Mouse (Mus musculus) testis, adult 2 months (tissue): ENCODE results near the gene Ankrd12. TPM values are rescaled to one million over a fixed set of nuclear protein-coding genes. Genes with fewer than 3 reads are reported as not detected.
A peak's percentile ranks its signal among the peaks of the same experiment; 100 is the strongest.

Experiments used
- H3K27ac ChIP-seq: fragments of 200-500 bp; 2 replicates; pipeline ENCODE4 v1.5.1; 2012; ENCODE audit warnings: low read depth, low read length; ENCODE audit not compliant: control insufficient read depth, insufficient read depth
- H3K27me3 ChIP-seq: fragments of 200-500 bp; 2 replicates; pipeline ENCODE4 v1.6.1; 2012; ENCODE audit warnings: mild to moderate bottlenecking, low read length, moderate library complexity; ENCODE audit not compliant: control insufficient read depth, insufficient read depth
- H3K36me3 ChIP-seq: fragments of 200-500 bp; 2 replicates; pipeline ENCODE4 v1.6.1; 2012; ENCODE audit warnings: mild to moderate bottlenecking, low read length; ENCODE audit not compliant: control insufficient read depth, insufficient read depth
- H3K4me1 ChIP-seq: fragments of 200-500 bp; 2 replicates; pipeline ENCODE4 v1.6.1; 2012; ENCODE audit warnings: low read length; ENCODE audit not compliant: control insufficient read depth, insufficient read depth
- H3K4me3 ChIP-seq: fragments of 200-500 bp; 2 replicates; pipeline ENCODE4 v1.5.1; 2012; ENCODE audit warnings: low read depth, mild to moderate bottlenecking, low read length, moderate library complexity, mixed read lengths; ENCODE audit not compliant: control insufficient read depth
- CTCF ChIP-seq: fragments of 200-500 bp; IDR thresholded peaks from 2 replicates; pipeline ENCODE4 v1.5.1; 2012; ENCODE audit warnings: low read depth, mild to moderate bottlenecking, inconsistent platforms, low read length, moderate library complexity; ENCODE audit not compliant: control insufficient read depth, insufficient read depth, insufficient replicate concordance
- POLR2A ChIP-seq: fragments of 200-500 bp; IDR thresholded peaks from 2 replicates; pipeline ENCODE4 v1.6.1; 2012; ENCODE audit warnings: low read depth, mild to moderate bottlenecking, inconsistent platforms, low read length, moderate library complexity; ENCODE audit not compliant: control insufficient read depth
- polyA plus RNA-seq: library from polyadenylated mRNA; depleted of rRNA; stranded (reverse); fragments of >200 nt; gene quantifications from 2 replicates; pipeline ENCODE4 v1.2.3, GENCODE M21; 2012

The Ankrd12 gene
- polyA plus RNA-seq, 1 experiment, result 11.0 TPM

DNA sequence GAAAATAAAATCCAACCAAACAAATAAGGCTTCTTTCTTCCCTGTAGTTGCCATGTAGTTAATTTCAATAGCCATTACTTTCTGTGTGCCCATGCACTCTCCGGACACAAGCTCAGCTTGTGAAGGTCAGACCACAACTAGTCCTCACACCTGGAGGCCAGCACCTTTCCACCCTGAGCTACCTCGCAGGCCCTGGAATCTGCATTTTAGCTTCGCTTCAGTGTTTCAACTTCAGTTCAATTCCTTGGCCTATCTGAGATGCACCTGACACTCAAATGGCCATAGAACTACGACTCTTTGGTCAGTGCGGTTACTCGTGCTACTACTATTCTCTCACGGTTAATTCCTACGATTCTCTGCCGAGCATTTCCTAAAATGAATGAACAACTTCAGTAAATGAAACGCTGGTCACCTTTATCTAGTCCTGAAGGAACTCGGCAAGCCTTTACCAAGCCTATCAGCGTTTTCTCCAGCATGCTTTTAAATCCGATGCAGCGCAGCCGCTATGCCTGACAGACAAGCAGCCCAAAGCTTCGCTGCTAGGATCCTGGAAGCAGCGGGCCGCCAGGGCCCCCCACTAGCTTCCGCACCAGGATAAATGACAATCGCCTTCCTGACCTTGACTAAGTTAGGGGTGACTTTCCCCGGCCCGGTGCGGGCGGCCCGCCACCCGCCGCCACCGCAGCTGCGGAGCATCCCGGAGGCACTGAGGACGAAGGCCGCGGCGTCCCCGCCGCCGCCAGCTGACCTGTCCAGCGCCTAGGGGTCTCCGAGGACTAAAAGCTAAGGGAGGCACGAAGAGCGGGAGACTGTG, 23.9 kb upstream of the Ankrd12 start:
- H3K36me3 ChIP-seq, result no peaks in the 10 kb centered on the region
- H3K4me1 ChIP-seq, result peaks cover 5% of the 10 kb centered on the region
- TF ChIP-seq CTCF (no peak), POLR2A (no peak)
- H3K27me3 ChIP-seq, result no peaks in the 10 kb centered on the region
- peak overlapping the region; percentile 94 for H3K27ac ChIP-seq
- H3K4me3 ChIP-seq, result peak overlapping the region; percentile 99

GRCm38 (mm10) chr17:66092664-66093063, 15.8 kb upstream of the Ankrd12 start:
- Histone ChIP-seq H3K27me3 (no peaks in the 10 kb centered on the region), H3K4me1 (no peaks in the 10 kb centered on the region), H3K4me3 (no peak overlapping the region), H3K36me3 (no peaks in the 10 kb centered on the region), H3K27ac (no peak overlapping the region)
- TF ChIP-seq CTCF (no peak), POLR2A (no peak)

DNA sequence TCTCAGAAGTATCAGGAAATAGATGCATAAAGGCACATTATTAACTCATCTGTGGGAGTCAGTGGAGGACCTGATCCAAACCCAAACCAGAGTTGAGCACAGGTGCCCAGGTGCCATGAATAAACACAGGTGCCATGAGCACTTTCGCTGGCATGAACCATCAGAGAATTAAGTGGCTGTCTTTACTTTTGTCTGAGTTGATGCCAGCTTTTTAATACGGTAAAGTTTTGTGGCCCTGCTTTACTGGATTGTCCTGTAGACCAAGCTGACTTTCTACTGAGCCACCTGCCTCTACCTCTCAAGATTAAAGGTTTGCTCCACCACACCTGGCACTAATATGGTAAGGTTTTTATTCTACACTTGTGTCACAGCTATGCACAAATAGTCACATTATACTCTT, 15.2 kb upstream of the Ankrd12 start:
- Histone ChIP-seq H3K27ac (no peak overlapping the region), H3K27me3 (no peaks in the 10 kb centered on the region), H3K4me3 (no peak overlapping the region), H3K36me3 (no peaks in the 10 kb centered on the region), H3K4me1 (no peaks in the 10 kb centered on the region)
- TF ChIP-seq POLR2A (no peak), CTCF (no peak)

GRCm38 (mm10) chr17:66091392-66091791, 14.5 kb upstream of the Ankrd12 start:
- Histone ChIP-seq H3K36me3 (peaks cover 1% of the 10 kb centered on the region; the same call in 1 of the 2 replicates), H3K27me3 (no peaks in the 10 kb centered on the region), H3K27ac (no peak overlapping the region), H3K4me1 (no peaks in the 10 kb centered on the region), H3K4me3 (no peak overlapping the region)
- TF ChIP-seq POLR2A (no peak), CTCF (no peak)

DNA sequence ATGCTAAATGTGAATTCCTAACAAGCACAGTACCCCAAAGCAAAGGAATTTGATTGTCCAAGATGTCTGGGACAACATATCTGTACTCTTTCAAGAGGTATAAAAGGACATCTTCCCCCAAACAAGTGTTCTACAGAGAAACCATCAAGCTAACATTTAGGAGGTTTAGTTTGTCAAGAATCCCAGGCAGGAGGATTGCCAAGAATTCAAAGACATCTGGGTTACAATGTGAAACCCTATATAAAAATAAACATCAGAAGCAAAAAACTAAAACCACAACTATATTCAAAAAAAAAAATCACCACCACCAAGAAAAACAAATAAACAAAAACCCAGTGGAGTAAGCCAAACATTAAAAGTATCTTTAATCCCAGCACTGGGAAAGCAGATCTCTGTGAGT, 13.4 kb upstream of the Ankrd12 start:
- Histone ChIP-seq H3K4me3 (no peak overlapping the region), H3K27me3 (no peaks in the 10 kb centered on the region), H3K36me3 (peaks cover 1% of the 10 kb centered on the region; the same call in 1 of the 2 replicates), H3K27ac (no peak overlapping the region), H3K4me1 (no peaks in the 10 kb centered on the region)
- TF ChIP-seq CTCF, result no peak
- no peak for TF ChIP-seq POLR2A

- TF ChIP-seq CTCF (no peak), POLR2A (no peak)
- Histone ChIP-seq H3K27ac (no peak overlapping the region), H3K4me3 (no peak overlapping the region), H3K4me1 (no peaks in the 10 kb centered on the region), H3K36me3 (peaks cover 1% of the 10 kb centered on the region; the same call in 1 of the 2 replicates), H3K27me3 (no peaks in the 10 kb centered on the region)
Measured at GRCm38 (mm10) chr17:66085038-66085437, 8.1 kb upstream of the Ankrd12 start.

GRCm38 (mm10) chr17:66084486-66084885, 7.6 kb upstream of the Ankrd12 start:
- Histone ChIP-seq H3K36me3 (peaks cover 1% of the 10 kb centered on the region; the same call in 1 of the 2 replicates), H3K4me3 (no peak overlapping the region), H3K27me3 (no peaks in the 10 kb centered on the region), H3K4me1 (no peaks in the 10 kb centered on the region), H3K27ac (no peak overlapping the region)
- TF ChIP-seq CTCF, result no peak
- TF ChIP-seq POLR2A, result no peak

DNA sequence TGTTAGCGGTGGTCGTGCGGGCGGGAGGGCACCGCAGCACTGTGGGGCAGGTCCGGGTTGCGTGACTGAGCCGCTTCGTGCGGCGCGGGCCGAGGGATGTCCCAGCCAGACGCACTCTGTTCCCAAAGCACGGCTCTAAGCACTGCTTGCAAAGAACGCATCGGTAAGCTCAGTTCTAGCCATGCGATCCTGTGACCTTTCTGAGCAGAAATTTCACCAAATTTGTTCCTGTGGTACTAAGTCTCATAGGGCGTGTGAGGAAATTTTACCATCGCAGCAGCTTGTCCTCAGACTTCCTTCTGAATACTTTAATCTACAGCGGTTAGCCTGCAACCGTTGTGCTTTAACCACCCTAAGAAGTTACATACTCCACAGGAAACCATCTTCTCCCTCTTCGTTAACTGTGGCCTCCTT, 555 bp upstream of the Ankrd12 start:
- Histone ChIP-seq H3K4me3 (peak overlapping the region; percentile 82), H3K27me3 (no peaks in the 10 kb centered on the region), H3K4me1 (peaks cover 3% of the 10 kb centered on the region; the same call in 1 of the 2 replicates), H3K36me3 (no peaks in the 10 kb centered on the region; the same call in 1 of the 2 replicates), H3K27ac (peak overlapping the region; percentile 79)
- no peak for TF ChIP-seq POLR2A
- TF ChIP-seq CTCF, result no peak
